Mouse (Mus musculus) lung, postnatal 36 days (tissue): Measurements from ENCODE around the gene Grik1.
A peak's percentile ranks its signal among the peaks of the same experiment; 100 is the strongest.

Experiments used
- DNase-seq: peaks from one replicate; pipeline ENCODE4 v3.0.0; 2022; ENCODE audit warnings: mixed read lengths

The Grik1 gene

DNA sequence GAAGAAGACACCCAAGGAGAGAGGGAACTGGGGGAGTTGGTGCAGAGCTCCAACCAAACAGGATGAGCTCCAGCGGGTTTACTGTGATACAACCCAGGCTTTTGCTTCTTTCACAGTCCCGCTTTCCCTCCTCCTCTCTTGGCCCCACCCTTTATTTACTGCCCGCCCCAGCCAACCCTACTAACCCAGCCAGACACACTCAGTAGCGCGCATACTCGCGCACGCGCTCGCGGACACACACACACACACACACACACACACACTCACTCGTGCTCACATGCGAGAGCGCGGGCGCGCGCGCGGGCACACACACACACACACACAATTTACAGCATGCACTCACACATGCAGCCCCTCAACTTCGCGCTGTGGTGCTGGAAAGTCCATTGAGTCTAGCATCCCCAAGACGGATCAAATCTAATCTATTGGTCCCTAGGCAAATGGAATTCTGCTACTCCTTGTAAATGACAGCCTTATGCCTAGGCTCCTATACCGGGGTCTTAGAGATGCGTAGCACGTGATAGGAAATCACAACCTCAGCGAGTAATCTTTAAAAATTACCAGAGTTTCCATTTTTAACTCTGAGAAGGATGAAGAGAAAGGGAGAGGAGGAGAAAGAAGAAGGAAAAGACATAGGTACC lies at the start of gene Grik1:
Gene Grik1, minus strand, starts transcription at position 134 of the 641 bp plus-strand sequence.
- DNase-seq = no peak

- DNase-seq = no peak
These were observed 4.1 kb upstream of the Grik1 start for GRCm38 (mm10) chr16:88294209-88294608.

DNA sequence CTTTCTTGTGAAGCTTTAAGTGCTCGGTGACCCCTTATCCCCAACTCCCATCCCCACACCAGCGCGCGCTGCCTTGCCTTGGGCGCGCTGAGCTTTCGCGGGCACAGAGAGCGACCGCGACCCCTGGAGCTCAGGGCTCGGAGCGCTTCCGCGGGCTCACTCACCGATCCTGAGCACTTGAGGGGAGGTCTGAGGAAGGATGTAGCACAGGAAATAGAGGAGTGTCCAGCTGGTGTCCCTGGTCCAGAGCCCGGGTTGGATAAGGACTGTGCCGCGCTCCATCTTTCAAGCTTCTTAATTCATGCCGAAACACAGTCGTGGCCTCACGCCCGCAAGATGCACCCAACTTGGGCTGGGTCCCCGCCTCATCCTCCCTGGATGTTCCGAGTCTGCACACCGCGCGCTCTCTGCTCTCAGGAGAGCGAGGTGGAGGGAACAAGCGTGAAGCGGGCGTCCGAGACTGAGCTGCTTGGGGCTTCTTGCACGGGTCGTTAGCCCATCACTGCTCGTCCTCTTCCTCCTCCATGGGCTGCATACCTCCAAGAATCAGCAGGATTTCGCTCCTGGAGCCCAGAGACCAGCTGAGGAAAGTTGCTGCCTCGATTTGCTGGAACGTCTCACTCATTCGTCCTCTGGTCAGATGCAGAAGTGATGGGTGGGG lies 514 bp downstream of the Grik1 start:
- no peak for DNase-seq

DNA sequence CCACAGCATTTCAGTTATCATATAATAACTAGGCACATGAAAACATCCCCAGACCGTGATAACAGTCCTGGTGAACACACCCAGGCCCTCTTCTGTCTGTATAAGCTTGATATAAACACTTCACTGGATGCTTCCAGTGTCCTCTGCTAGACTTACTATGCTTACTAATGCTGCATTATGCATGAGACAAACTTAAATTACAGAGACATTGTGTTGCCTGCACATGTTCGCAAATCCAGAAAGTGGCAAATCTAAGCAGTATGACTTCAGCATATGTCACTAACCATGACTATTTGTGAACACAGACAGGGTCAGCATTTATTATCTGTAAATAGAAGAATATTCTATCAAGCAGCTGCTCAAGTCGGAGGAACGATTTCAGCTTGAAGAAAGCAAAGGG lies 31.7 kb downstream of the Grik1 start:
- DNase-seq = no peak

DNA sequence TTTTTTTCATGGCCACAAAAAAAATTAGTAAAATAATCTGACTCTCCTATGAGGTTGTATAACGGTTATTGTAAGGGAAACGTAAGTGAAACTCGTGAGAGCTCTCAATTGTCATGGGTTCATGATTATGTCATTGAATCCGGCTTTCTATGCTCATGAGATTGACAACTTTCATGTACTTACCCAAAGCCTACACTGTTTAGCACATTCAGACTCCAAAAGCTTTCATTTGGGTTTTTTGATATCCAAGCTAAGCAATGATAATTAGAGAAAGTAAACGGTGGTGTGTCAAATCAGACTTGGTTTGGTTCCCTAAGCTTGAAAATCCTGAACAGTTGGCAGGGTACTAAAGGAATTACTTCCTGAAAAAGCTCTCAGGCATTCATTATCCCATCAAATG lies 33.0 kb downstream of the Grik1 start:
- DNase-seq = no peak

- no peak for DNase-seq
These were observed 34.0 kb downstream of the Grik1 start for GRCm38 (mm10) chr16:88256101-88256500.

GRCm38 (mm10) chr16:88252676-88253075 lies 37.4 kb downstream of the Grik1 start:
- DNase-seq = no peak

DNA sequence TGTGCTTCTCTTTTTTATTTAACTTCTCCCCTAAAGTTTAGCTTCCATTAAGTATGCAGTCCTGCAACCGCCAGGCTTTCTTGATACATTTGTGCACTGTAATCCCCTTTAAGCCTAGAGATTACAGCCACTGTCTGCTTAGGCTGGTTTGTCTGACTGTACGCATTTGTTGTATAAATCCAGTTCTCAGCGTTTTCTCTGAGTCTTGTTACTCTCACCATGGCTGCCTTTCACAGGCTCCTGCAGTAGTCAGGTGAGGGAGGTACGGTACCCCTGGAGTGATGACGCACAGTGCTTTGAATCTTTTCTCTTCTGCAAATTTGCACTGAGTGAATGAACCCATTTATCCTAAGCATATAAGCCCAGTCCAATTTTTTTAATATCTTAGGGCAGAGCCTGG lies 39.0 kb downstream of the Grik1 start:
- no peak for DNase-seq

GRCm38 (mm10) chr16:88249825-88250224 lies 40.2 kb downstream of the Grik1 start:
- no peak for DNase-seq

GRCm38 (mm10) chr16:88247586-88247985 lies 42.5 kb downstream of the Grik1 start:
- DNase-seq = no peak

DNA sequence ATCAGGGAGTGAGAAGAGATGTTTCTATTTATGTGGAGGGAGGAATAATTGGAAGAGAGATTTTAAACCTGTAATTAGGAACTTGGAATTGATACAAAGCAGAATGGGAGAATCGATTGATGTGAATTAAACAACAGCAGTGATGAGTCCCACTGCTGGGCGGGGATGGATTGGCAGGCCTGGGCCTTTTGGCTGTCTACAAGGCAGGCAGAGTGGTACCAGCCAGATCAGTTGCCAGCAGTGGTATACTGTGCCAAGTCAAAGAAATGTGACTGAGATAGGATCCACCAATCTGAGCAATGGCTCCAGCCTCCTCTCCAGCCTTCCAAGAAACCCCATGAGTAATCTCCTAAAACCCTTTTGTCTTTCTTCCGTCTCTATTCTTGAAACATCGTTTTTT lies 45.4 kb downstream of the Grik1 start:
- no peak for DNase-seq

DNA sequence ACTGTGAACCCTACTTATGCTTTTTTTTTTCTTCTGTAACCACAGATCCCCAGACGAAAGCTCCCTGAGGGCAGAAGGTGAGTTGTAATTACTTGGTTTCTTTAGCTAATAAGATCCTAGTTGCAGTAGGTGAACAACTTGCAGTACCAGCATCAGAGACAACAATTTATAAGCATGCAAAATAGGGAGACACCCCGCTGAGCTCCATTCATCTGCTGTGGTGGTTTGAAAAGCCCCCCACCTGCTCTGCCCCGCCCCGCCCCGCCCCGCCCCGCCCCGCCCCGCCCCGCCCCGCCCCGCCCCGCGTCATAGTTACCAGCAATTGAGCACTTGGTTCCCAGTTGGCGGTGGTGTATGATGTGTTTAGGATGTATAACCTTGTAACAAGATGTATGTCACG lies 64.4 kb downstream of the Grik1 start:
- DNase-seq = no peak

GRCm38 (mm10) chr16:88221932-88222331 lies 68.1 kb downstream of the Grik1 start:
- DNase-seq = no peak

GRCm38 (mm10) chr16:88212531-88212930 lies 77.5 kb downstream of the Grik1 start:
- DNase-seq = no peak

- no peak for DNase-seq
These were observed 78.2 kb downstream of the Grik1 start for GRCm38 (mm10) chr16:88211852-88212251.

DNA sequence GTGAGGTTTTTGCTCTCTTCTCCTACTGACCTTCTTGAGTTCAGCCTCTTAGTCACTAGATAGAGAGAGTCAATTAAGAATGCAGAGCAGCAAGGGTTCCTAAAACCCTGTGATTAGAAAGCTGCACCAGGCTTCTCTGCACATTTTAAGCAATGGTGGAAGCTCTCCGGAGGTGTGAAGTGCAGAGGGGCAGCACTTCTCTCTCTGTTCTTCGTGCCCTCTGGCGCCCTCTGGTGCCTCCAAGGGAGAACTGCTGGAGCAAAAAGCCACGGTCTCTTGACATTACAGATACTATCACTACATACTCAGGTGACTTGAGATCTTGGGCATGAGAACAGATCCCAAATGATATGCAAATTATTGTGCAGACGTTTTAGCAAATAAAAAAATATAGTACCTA lies 85.7 kb downstream of the Grik1 start:
- DNase-seq = peak; percentile 58

DNA sequence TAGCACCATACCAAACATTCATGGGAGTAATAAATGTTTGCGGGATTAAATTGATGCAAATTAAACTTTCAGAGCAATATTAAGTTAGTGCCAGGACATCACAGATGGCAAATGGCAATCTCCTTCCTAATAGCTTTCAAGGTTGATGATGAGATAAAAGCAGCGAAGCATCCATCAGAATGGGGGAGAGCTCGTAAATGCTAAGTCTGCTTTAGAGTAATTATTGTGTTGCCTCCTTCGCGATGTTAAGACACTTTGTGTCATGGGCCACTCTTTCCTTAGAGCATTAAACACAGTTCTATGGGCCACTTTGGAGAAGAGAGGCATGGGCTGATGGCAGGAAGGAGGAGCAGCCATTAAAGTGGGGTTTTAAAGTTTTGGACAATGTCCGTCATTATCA lies 86.1 kb downstream of the Grik1 start:
- no peak for DNase-seq

GRCm38 (mm10) chr16:88187433-88188037 lies 102.5 kb downstream of the Grik1 start:
- no peak for DNase-seq

GRCm38 (mm10) chr16:88178813-88179212 lies 111.3 kb downstream of the Grik1 start:
- no peak for DNase-seq

GRCm38 (mm10) chr16:88177364-88177763 lies 112.7 kb downstream of the Grik1 start:
- DNase-seq = no peak

GRCm38 (mm10) chr16:88174083-88174721 lies 115.9 kb downstream of the Grik1 start:
- DNase-seq = no peak

DNA sequence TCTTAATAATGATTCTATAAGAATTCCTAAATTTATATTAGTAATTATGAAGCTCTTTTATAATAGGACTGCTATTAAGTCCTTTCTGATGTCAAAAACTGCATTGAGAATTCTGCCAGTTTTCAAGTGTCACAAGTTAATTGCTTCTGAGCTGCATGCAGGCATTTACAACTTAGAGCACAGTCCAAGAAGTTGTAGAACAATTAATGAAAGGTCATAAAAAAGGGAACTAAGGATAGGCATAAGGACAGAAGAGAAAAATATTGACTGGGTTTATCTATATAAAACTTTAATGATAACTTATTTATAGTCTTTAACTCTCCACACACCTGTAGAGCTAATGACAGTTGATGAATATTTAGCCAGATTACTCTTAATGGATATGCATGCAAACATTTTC lies 123.5 kb downstream of the Grik1 start:
- no peak for DNase-seq

- DNase-seq = no peak
These were observed 147.5 kb downstream of the Grik1 start for GRCm38 (mm10) chr16:88142574-88142973.

DNA sequence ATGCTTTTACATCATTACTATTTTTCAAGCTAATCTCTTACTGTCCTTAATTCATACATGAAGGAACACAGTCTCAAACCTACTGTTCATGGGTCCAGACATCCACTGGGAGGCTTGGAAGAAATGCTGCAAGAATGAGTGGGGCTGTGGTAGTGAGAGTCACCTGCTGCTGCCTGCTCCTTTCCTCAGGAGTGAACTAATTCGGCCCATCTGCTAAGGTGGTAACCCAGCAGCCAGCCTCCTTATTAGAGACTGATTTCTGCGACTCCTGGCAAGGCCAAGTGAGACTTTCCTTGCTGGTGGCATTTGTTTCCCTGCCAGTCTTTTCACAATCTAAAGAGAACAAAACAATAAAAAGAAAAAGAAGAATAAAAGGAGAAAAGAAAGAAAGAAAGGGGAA lies 147.9 kb downstream of the Grik1 start:
- DNase-seq = no peak
